Mouse (Mus musculus) B cell, adult 62 days (primary cell): Measurements from ENCODE around the gene Aldh16a1. TPM values are rescaled to one million over a fixed set of nuclear protein-coding genes. Genes with fewer than 3 reads are reported as not detected.

Experiments
- total RNA-seq: library from RNA; stranded (reverse); gene quantifications from 4 replicates; pipeline ENCODE4 v1.2.4, GENCODE M21; 2023

Aldh16a1 gene
- 104 to 117 TPM (median 113 TPM) in 4 replicates for total RNA-seq

GRCm38 (mm10) chr7:45154096-45154992 is at the start of gene Aldh16a1, which contains the start of gene Pih1d1:
TSS of gene Aldh16a1 (minus strand) at chr7:45154584.
TSS of gene Pih1d1 (plus strand) at chr7:45154303.

GRCm38 (mm10) chr7:45180896-45181477 is 26.6 kb upstream of the Aldh16a1 start, which contains the start of gene Pth2:
TSS of gene Pth2 (plus strand) at chr7:45180995.

GRCm38 (mm10) chr7:45179469-45179868 is 25.1 kb upstream of the Aldh16a1 start, which contains the start of gene Gfy:
TSS of gene Gfy (minus strand) at chr7:45179569.

GRCm38 (mm10) chr7:45163735-45164490 is 9.5 kb upstream of the Aldh16a1 start, which contains the start of gene Slc17a7:
TSS of gene Slc17a7 (plus strand) at chr7:45163949.

GRCm38 (mm10) chr7:45135993-45136567 is 18.3 kb downstream of the Aldh16a1 start, which contains the start of the genes Gm45713 and Flt3l:
TSS of gene Gm45713 (minus strand) at chr7:45136231.
TSS of gene Flt3l (minus strand) at chr7:45136432.

GRCm38 (mm10) chr7:45128624-45129246 is 25.6 kb downstream of the Aldh16a1 start, which contains the start of gene Rpl13a:
TSS of gene Rpl13a (minus strand) at chr7:45128761.

GRCm38 (mm10) chr7:45124224-45125143 is 29.9 kb downstream of the Aldh16a1 start, which contains the start of gene Rps11:
TSS of gene Rps11 (minus strand) at chr7:45124439.

GRCm38 (mm10) chr7:45103652-45104180 is 50.7 kb downstream of the Aldh16a1 start, which contains the start of gene Fcgrt:
TSS of gene Fcgrt (minus strand) at chr7:45103851.

GRCm38 (mm10) chr7:45092048-45092447 is 62.3 kb downstream of the Aldh16a1 start, which contains the start of gene Rcn3:
TSS of gene Rcn3 (minus strand) at chr7:45092221.

Other genes with a start within 250 kb of the Aldh16a1 start
- 80.9 to 89.4 TPM (median 83.8 TPM) in 4 replicates for gene Ap2a1, start 225.1 kb downstream of the Aldh16a1 start, total RNA-seq
- not detected in 4 replicates for gene Tsks, start 211.4 kb downstream of the Aldh16a1 start, total RNA-seq
- 0.60 TPM in 1 of 4 replicates, not detected in the others for gene Cpt1c, start 179.7 kb downstream of the Aldh16a1 start, total RNA-seq
- 144 to 150 TPM (median 149 TPM) in 4 replicates for gene Prmt1, start 168.0 kb downstream of the Aldh16a1 start, total RNA-seq
- 149 to 182 TPM (median 160 TPM) in 4 replicates for gene Irf3, start 156.9 kb downstream of the Aldh16a1 start, total RNA-seq
- 31.3 to 35.1 TPM (median 34.3 TPM) in 4 replicates for gene Bcl2l12, start 155.9 kb downstream of the Aldh16a1 start, total RNA-seq
- gene Scaf1, start 138.2 kb downstream of the Aldh16a1 start, total RNA-seq: 92.2 to 102 TPM (median 101 TPM) in 4 replicates
- 13.1 to 16.8 TPM (median 14.4 TPM) in 4 replicates for gene Rras, start 136.6 kb downstream of the Aldh16a1 start, total RNA-seq
- 69.9 to 75.6 TPM (median 73.7 TPM) in 4 replicates for gene Prr12, start 101.7 kb downstream of the Aldh16a1 start, total RNA-seq
- gene Nosip, start 92.2 kb downstream of the Aldh16a1 start, total RNA-seq: 51.4 to 59.1 TPM (median 57.5 TPM) in 4 replicates
- gene Prrg2, start 91.9 kb downstream of the Aldh16a1 start, total RNA-seq: 2.5 to 3.6 TPM (median 3.0 TPM) in 4 replicates
- 2.1 to 5.0 TPM (median 2.8 TPM) in 4 replicates for gene Rcn3, start 62.4 kb downstream of the Aldh16a1 start, total RNA-seq
- 27.9 to 34.9 TPM (median 30.5 TPM) in 4 replicates for gene Fcgrt, start 50.7 kb downstream of the Aldh16a1 start, total RNA-seq
- gene Rps11, start 30.1 kb downstream of the Aldh16a1 start, total RNA-seq: 2,382 to 2,495 TPM (median 2,446 TPM) in 4 replicates
- 4,153 to 4,573 TPM (median 4,453 TPM) in 4 replicates for gene Rpl13a, start 25.8 kb downstream of the Aldh16a1 start, total RNA-seq
- not detected in 4 replicates for gene Gm45713, start 18.4 kb downstream of the Aldh16a1 start, total RNA-seq
- gene Flt3l, start 18.2 kb downstream of the Aldh16a1 start, total RNA-seq: 65.5 to 79.4 TPM (median 71.3 TPM) in 4 replicates
- 40.9 to 53.7 TPM (median 42.8 TPM) in 4 replicates for gene Pih1d1, start 281 bp downstream of the Aldh16a1 start, total RNA-seq
- not detected in 4 replicates for gene Slc17a7, start 9.4 kb upstream of the Aldh16a1 start, total RNA-seq
- not detected in 4 replicates for gene Gfy, start 25.0 kb upstream of the Aldh16a1 start, total RNA-seq
- gene Pth2, start 26.4 kb upstream of the Aldh16a1 start, total RNA-seq: not detected in 4 replicates
- gene Ccdc155, start 50.3 kb upstream of the Aldh16a1 start, total RNA-seq: 0.33 to 1.3 TPM (median 0.63 TPM) in 4 replicates
- 0.86 to 2.6 TPM (median 1.2 TPM) in 3 of 4 replicates, not detected in the other for gene Dkkl1, start 57.6 kb upstream of the Aldh16a1 start, total RNA-seq
- not detected in 4 replicates for gene Tead2, start 61.2 kb upstream of the Aldh16a1 start, total RNA-seq
- gene Cd37, start 84.5 kb upstream of the Aldh16a1 start, total RNA-seq: 1,712 to 1,809 TPM (median 1,728 TPM) in 4 replicates
- gene Slc6a16, start 86.5 kb upstream of the Aldh16a1 start, total RNA-seq: not detected in 4 replicates
- 0.95 to 1.4 TPM (median 0.98 TPM) in 3 of 4 replicates, not detected in the other for gene Slc6a21, start 122.9 kb upstream of the Aldh16a1 start, total RNA-seq
- gene Trpm4, start 179.2 kb upstream of the Aldh16a1 start, total RNA-seq: 10.6 to 12.8 TPM (median 11.5 TPM) in 4 replicates
- gene Hrc, start 180.7 kb upstream of the Aldh16a1 start, total RNA-seq: not detected in 4 replicates
- 0.21 to 0.47 TPM (median 0.43 TPM) in 3 of 4 replicates, not detected in the other for gene Ppfia3, start 212.4 kb upstream of the Aldh16a1 start, total RNA-seq
- 1.8 to 2.4 TPM in 2 of 4 replicates, not detected in the others for gene Lin7b, start 216.0 kb upstream of the Aldh16a1 start, total RNA-seq
- 589 to 644 TPM (median 622 TPM) in 4 replicates for gene Snrnp70, start 241.2 kb upstream of the Aldh16a1 start, total RNA-seq